29 mouse cellular contexts compared by ENCODE assay signal in genomic region chr5:57778093-57778492, GRCm38 (mm10).
DNase-seq lines count a peak whose midpoint lies in the region; ATAC-seq and TF ChIP-seq lines count a peak whose summit lies in the region.
"Had no signal": no experiment of that assay in that cellular context is flagged by ENCODE, and none has a peak within 500 bp of the region (broad histone marks: within the 10 kb centered on the region; RNA-seq: fewer than 3 reads in every experiment).

No protein-coding gene starts in this region.

- H3K9me3 ChIP-seq in heart, embryonic 10.5 days: no peaks in the 10 kb centered on the region
- no peaks in the 10 kb centered on the region for H3K9me3 ChIP-seq in heart, embryonic 15.5 days (replicated peaks)
- H3K9me3 ChIP-seq: forebrain, embryonic 10.5 days; forebrain, embryonic 15.5 days; limb, embryonic 10.5 days; limb, embryonic 15.5 days; liver, embryonic 13.5 days; midbrain, embryonic 15.5 days; neural tube, embryonic 15.5 days; stomach, embryonic 15.5 days had no signal

- no peaks in the 10 kb centered on the region for H3K27me3 ChIP-seq in heart, embryonic 10.5 days (ENCODE audit: insufficient read depth, poor library complexity, severe bottlenecking)
- no peaks in the 10 kb centered on the region for H3K27me3 ChIP-seq in heart, adult 2 months (ENCODE audit: control insufficient read depth, insufficient read depth, low read length)
- H3K27me3 ChIP-seq in heart, embryonic 15.5 days: no peaks in the 10 kb centered on the region
- H3K27me3 ChIP-seq: forebrain, embryonic 15.5 days; limb, embryonic 15.5 days; liver, embryonic 13.5 days; midbrain, embryonic 15.5 days; neural tube, embryonic 15.5 days; stomach, embryonic 15.5 days had no signal

- ATAC-seq in heart, embryonic 15.5 days (replicated peaks; ENCODE audit: insufficient number of reproducible peaks, insufficient read depth, low FRiP score, low read depth): 0 out of 2 replicates have a peak, but pooled peaks have one; percentile 53
- no peak for ATAC-seq in granulocyte monocyte progenitor cell, adult 5-6 weeks (replicated peaks; ENCODE audit: poor library complexity, severe bottlenecking)
- ATAC-seq: CD4-positive, CD25-positive, alpha-beta regulatory T cell, adult 4 months; forebrain, embryonic 15.5 days; intestine, postnatal 0 days; midbrain, embryonic 15.5 days had no signal

- H3K36me3 ChIP-seq in heart, embryonic 10.5 days: no peaks in the 10 kb centered on the region
- peaks cover 3% of the 10 kb centered on the region for H3K36me3 ChIP-seq in heart, adult 2 months (ENCODE audit: control insufficient read depth, insufficient read depth, low read length)
- no peaks in the 10 kb centered on the region for H3K36me3 ChIP-seq in heart, embryonic 15.5 days
- H3K36me3 ChIP-seq: forebrain, embryonic 10.5 days; forebrain, embryonic 15.5 days; limb, embryonic 10.5 days; limb, embryonic 15.5 days; liver, embryonic 13.5 days; midbrain, embryonic 15.5 days; neural tube, embryonic 15.5 days; stomach, embryonic 15.5 days had no signal

- no peak for TF ChIP-seq EP300 in heart, adult 2 months (IDR thresholded peaks at IDR 0.05; ENCODE audit: insufficient read depth, low read depth, low read length)

- H3K4me3 ChIP-seq in heart, embryonic 10.5 days: no peak overlapping the region
- H3K4me3 ChIP-seq in heart, adult 2 months: no peak overlapping the region
- no peak overlapping the region for H3K4me3 ChIP-seq in heart, embryonic 15.5 days
- H3K4me3 ChIP-seq: forebrain, embryonic 10.5 days; forebrain, embryonic 15.5 days; gastrocnemius, adult 2 months; limb, embryonic 10.5 days; limb, embryonic 15.5 days; liver, embryonic 13.5 days; midbrain, embryonic 15.5 days; neural tube, embryonic 15.5 days; stomach, embryonic 15.5 days had no signal

- no peak for TF ChIP-seq POLR2A in heart, adult 2 months (IDR thresholded peaks at IDR 0.05; ENCODE audit: insufficient read depth, low read depth, low read length)

- intact Hi-C loops in heart, adult 2 months (cut with DNase I): no loop called here
- intact Hi-C loops in heart, postnatal 14 days (cut with DNase I): no loop called here

- H3K27ac ChIP-seq in heart, embryonic 10.5 days: peak overlapping the region; percentile 42; the same call in 1 of the 2 replicates
- H3K27ac ChIP-seq in heart, adult 2 months: no peak overlapping the region
- peak overlapping the region; percentile 57 for H3K27ac ChIP-seq in heart, embryonic 15.5 days
- H3K27ac ChIP-seq: forebrain, embryonic 10.5 days; forebrain, embryonic 15.5 days; gastrocnemius, adult 2 months; hindbrain, embryonic 14.5 days; limb, embryonic 10.5 days; limb, embryonic 15.5 days; liver, embryonic 13.5 days; macrophage; midbrain, embryonic 15.5 days; neural tube, embryonic 15.5 days; stomach, embryonic 15.5 days had no signal

- DNase-seq in heart, embryonic 10.5 days (ENCODE audit: low spot score): peak; percentile 74
- no peak for DNase-seq in heart, adult 2 months
- DNase-seq in heart, postnatal 14 days: no peak
- DNase-seq in lung, postnatal 36 days: peak; percentile 20
- no peak for DNase-seq in lung, postnatal 14 days
- DNase-seq: adrenal gland, postnatal 25 days; cerebellum, adult 11-12 months; cerebellum, adult 9-11 months; gastrocnemius, adult 2 months; gastrocnemius, postnatal 36 days; kidney, adult 9 months; kidney, postnatal 10 days; layer of hippocampus, postnatal 36 days; liver, embryonic 13.5 days; lung, adult 2 months; right cerebral cortex, postnatal 25 days had no signal

- H3K4me1 ChIP-seq in heart, embryonic 10.5 days: no peaks in the 10 kb centered on the region; the same call in 1 of the 2 replicates
- peaks cover 1% of the 10 kb centered on the region; the same call in 1 of the 2 replicates for H3K4me1 ChIP-seq in heart, adult 2 months (ENCODE audit: control insufficient read depth, insufficient read depth, low read length)
- peaks cover 17% of the 10 kb centered on the region for H3K4me1 ChIP-seq in heart, embryonic 15.5 days (replicated peaks)
- H3K4me1 ChIP-seq: forebrain, embryonic 10.5 days; forebrain, embryonic 15.5 days; limb, embryonic 10.5 days; limb, embryonic 15.5 days; neural tube, embryonic 15.5 days; stomach, embryonic 15.5 days had no signal

- H3K4me2 ChIP-seq in heart, embryonic 15.5 days: no peak overlapping the region
- H3K4me2 ChIP-seq: forebrain, embryonic 15.5 days; hindbrain, embryonic 14.5 days; limb, embryonic 15.5 days; liver, embryonic 13.5 days; midbrain, embryonic 15.5 days; neural tube, embryonic 15.5 days; stomach, embryonic 15.5 days had no signal

- no peaks in the 10 kb centered on the region for H3K79me2 ChIP-seq in heart, adult 2 months (replicated peaks; ENCODE audit: control insufficient read depth, insufficient read depth, low read length)

- no peak for TF ChIP-seq CTCF in heart, adult 2 months (IDR thresholded peaks at IDR 0.05)

- 19% methylated on average over 3 of the region's 3 CpGs for WGBS in heart, embryonic 10.5 days
- 18% methylated on average over 3 of the region's 3 CpGs for WGBS in heart, adult 2 months
- WGBS in heart, embryonic 15.5 days: 23% methylated on average over 3 of the region's 3 CpGs

- H3K9ac ChIP-seq in heart, adult 2 months (ENCODE audit: low read depth, low read length): no peak overlapping the region
- H3K9ac ChIP-seq in heart, embryonic 15.5 days: no peak overlapping the region
- H3K9ac ChIP-seq: forebrain, embryonic 15.5 days; hindbrain, embryonic 14.5 days; limb, embryonic 15.5 days; liver, embryonic 13.5 days; midbrain, embryonic 15.5 days; neural tube, embryonic 15.5 days; stomach, embryonic 15.5 days had no signal

Comparison
In these comparisons a context has a peak if more than half of its experiments do, and no peak if none do; other contexts are left out.
1. DNase-seq: peak in heart, embryonic 10.5 days (single experiment) and lung, postnatal 36 days (single experiment); none in heart, adult 2 months (0 of 2), heart, postnatal 14 days (0 of 2) and lung, postnatal 14 days (single experiment).